Mouse (Mus musculus) Muller cell, postnatal 12 days (primary cell): ENCODE measurements at regions not wholly inside any gene's neighbourhood (a gene's known extent, or its start where the extent isn't known, plus 50 kb on each side); places are given as distances from the start of the nearest gene placed in this dataset.

Experiments used
- DNase-seq: peaks from one replicate; pipeline ENCODE4 v3.0.0-alpha.2; 2015; ENCODE audit errors: inconsistent ontology term

DNA sequence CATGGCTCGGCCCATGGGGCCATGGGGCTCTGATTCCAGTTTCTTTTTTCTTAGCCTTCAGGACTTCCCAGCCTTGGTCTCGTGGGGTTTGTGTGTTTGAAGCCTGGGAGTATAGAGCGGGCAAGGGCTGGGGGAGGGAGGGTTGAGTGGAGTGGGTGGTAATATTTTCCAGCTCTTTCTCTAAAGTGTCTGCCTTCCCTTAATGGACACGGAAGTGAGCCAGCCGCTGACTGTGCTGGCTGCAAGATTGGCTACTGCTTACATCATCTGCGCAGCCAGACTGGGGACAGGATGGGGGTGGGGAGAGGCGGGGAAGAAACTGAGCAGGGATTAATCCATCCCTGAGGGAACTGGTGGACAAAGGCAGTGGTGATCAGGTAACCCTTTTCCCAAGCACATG lies 52.3 kb downstream of the Tnp1 start:
- DNase-seq = peak; percentile 67

DNA sequence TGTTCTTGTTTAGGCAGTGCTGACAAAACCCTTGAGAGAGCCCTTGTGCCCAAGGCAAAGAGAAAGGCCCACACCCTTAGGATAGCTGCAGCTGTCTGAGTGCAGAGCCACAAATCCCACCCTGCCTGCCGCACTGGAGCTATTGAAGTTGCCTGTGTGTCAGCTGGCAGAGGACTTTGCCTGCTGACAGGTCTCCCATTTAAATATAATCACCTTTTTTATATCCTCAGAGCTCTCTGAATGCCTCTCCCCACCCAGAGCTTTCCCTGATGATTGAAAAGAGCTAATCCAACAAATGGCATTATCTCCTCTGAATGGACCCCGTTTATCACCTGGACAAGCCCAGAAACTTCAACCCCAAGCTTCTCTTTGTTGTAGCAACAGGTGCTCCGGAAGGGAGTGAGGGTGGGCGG lies 55.5 kb downstream of the Tnp1 start:
- no peak for DNase-seq

DNA sequence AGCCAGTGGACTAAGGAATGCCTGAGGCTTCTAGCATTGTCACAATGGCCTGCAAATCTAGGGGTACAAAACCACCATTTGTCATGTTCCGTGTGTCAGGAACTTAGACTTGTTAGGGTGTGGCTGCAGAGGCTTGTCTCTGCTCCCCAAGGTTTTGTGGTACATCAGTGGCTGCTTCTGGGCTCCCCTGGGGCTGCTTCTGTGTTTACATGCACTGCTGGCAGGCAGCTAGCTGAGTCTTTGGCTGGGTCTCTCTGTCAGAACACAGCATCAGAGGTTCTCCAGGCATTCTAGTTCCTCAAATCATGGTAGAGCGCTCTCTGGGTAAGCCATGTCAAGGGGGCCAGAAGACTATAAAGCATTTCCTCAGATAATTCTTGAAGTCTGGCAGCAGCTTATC lies 60.3 kb downstream of the Tnp1 start:
- no peak for DNase-seq

- no peak for DNase-seq
Measured at GRCm38 (mm10) chr1:72952896-72953295, 62.8 kb downstream of the Tnp1 start.

GRCm38 (mm10) chr1:72951802-72952201 lies 63.9 kb downstream of the Tnp1 start:
- no peak for DNase-seq

DNA sequence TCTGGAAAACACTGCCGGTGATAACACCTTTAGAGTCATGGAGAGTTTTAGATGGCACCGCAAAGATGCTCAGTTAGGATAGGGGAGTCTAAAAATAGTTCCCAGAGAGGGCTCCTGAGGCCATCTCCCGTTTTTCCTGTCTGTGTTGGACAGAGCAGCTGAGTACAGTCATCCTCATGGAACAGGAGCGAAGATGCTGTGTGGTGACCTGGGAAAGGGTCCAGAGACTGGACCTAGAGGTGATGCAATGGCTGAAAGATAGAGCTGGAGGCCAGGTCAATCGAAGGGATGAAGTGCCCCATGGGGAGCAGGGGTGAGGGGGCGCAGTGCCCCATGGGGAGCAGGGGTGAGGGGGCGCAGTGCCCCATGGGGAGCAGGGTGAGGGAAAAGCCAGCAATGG lies 64.3 kb downstream of the Tnp1 start:
- no peak for DNase-seq

DNA sequence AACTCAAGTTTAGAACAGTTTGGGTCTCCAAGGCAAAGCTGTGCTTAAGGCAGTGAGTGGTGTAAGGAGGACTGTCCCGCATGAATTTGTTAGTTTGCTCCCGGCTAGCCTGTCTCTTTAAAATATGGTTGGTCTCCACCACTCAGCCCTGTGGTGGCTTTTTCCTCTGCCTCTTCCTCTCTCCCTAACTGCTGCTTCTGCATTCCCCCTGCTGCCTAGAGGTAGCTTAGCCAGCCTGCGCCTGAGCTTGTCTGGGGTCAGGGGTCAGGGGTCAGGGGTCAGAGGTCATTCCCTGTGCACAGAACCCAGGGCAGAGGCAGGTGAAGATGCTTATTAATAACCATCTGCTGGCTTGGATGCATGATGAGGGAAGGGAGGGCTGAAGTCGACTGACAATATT lies 69.5 kb downstream of the Tnp1 start:
- DNase-seq = no peak

GRCm38 (mm10) chr1:72945750-72946102 lies 70.0 kb downstream of the Tnp1 start:
- DNase-seq = no peak

DNA sequence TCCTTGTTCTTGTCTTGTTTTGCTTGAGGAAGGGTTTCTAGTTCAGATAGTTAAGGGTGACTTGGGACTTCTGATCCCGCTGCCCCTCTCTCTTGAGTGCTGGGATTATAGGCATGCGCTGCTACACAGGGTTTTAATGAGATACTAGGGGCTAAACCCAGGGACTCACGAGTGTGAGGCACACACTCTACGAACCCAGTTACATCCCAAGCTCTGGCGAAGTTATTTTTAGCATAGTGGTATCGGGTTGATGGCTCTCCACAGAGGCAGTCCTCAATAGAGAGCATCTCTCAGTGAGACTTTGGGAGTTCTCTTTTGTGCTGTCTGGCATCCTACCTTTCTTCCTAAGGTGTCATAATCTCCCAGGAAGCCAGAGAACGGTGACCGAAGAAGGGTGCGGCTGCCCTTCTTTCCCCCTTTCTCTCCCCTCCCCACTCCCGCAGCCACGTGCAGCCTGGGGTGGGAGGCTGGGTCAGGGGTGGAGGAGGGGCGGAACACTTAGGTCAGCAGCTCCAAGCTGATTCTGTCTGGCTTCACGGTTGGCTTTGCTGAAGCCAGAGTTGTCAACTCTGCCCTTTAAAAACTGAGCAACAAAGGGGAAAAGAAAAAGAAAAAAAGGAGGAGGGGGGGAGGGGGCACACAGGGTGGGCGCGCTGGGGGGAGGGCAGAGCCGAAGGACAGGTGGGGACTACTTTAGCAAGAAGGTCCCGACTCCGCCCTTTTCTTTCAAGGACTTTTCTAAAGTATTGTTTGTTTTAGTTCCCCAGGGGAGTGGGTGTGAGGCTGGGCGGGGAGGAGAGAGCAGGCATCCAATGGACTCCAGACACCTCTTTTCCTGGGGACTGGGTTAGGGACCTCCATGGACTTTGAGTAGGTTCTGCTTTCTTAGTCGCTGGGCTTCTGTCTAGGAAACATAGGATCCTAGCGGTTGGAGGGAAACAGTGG lies 70.4 kb upstream of the Igfbp5 start:
- no peak for DNase-seq

DNA sequence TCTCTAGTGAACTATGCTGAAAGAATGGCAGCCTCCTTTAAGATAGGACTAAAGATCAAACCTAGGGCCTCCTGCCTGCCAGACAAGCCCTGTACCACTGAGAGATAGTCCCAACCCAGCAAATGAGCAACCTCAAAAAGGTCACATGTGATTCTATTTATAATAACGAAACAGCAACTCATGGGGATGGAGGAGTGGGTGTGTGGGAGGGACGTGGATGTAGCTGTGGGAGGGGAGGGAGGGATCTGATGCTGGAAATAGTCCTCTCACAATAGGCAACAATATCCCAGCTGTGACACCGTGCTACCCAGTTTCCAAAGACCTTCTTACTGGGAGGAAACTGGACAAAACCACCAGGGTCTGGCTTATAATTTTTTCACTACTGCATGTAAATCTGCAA lies 69.5 kb upstream of the Igfbp5 start:
- DNase-seq = no peak

DNA sequence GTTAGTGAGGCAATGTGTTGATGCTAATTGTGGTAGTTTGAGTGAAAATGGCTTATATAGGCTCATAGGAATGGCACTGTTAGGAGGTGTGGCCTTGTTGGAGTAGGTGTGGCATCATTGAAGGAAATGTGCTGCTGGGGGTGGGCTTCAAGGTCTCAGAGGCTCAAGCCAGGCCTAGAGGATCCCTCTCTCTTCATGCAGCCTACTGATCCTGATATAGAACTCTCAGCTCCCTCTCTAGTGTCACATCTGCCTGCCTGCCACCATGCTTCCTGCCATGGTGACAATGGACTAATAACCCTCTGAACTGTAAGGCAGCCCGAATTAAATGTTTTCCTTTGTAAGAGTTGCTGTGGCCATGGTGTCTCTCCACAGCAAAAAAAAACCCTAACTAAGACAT lies 68.4 kb upstream of the Igfbp5 start:
- no peak for DNase-seq

DNA sequence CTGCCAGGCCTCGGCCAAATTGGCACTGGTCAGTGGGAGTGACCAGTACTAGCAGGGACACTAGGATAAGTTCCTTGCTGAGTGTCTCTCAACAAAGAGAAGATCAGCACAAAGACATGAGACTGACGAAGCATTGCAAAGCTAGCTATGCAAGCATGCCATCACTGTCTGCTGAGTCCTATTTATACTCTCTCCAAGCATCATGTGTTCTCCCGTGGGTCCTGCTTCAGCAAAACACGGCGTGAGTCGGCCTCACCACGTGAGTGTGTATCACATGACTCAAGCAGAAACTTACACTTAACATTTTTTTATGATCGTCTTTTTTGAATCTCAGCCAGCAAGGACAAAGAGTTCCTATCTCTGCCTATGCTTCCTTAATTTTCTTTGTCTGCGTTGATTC lies 67.7 kb upstream of the Igfbp5 start:
- DNase-seq = no peak

DNA sequence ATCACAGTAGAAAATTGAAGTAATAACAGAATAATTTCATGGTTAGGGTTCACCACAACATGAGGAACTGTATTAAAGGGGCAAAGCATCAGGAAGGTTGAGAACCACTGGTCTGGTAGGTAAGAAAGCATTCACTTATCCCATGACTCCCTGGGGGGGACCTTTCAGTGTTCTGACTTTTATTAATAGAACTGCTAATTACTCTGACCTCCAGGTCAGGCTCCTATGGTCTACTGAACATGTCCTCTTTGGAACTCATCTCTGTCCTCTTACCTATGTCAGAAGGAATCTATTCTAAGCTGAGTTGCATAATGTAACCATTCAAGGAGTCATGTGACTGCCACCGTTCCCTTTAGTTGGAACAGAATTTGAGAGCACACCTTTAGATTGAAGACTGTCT lies 65.3 kb upstream of the Igfbp5 start:
- DNase-seq = no peak

DNA sequence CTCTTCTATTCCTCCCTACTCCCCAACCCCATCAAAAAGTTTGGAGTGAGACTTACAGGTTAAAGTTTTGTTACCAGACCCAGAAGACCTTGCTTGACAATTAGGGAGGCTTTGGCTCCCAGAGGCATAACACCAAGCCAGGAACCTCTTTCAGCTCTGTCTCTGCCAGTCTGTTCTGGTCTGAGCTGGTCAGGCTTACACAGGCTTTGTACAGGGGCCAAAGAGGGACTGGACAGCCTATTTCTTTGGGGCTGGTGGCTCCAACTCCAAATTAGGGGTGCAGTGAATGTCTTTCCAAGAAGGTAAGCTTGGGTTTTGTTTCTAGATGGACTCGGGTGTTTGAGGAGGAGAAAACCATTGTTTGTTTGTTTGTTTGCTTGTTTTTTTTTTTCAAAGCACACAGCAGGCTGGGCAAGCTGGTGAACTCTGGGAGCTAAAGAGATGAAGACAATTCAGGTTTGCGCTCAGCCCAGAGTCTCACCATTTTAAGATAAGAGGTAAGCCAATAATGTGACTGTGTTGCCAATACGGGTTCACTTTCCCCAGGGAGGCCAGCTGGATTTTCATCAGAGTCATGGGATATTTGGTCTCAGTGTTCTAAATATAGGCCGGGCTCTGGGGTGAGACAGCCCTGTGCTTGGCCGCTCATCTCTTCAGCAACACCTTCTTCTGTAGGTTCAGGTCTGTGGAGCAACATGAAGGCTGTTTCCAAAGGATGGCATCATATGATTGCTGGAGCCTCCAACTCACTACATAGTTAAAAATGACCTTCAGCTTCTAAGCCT lies 62.2 kb upstream of the Igfbp5 start:
- DNase-seq = no peak

DNA sequence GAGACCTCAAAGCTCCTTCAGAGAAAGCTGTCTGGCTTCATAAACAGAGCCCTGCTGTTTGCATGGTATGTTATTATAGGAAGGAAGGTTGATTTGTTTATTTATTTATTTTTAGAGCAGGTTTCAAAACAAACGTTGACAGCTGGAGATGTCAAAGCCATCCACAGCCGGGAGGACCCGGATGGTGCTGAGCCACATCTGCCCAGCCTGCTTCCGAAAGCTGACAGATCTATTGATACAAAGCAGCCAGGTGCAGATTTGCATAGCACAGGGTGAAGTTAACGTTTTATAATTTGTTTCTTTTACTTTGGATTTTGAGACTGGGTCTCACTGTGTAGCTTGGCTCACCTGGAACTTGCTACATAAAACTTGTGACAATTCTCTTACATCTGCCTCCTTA lies 61.5 kb upstream of the Igfbp5 start:
- DNase-seq = no peak

- no peak for DNase-seq
Measured at GRCm38 (mm10) chr1:72935084-72935483, 60.4 kb upstream of the Igfbp5 start.

- no peak for DNase-seq
Measured at GRCm38 (mm10) chr1:72929774-72930173, 55.1 kb upstream of the Igfbp5 start.
